Comparison of ENCODE assay signal across 7 mouse cellular contexts in genomic region chr1:91053218-91054073, GRCm38 (mm10). TPM values are rescaled to one million over a fixed set of nuclear protein-coding genes. Genes with fewer than 3 reads are reported as not detected.
DNase-seq lines count a peak whose midpoint lies in the region; ATAC-seq and TF ChIP-seq lines count a peak whose summit lies in the region.

No protein-coding gene starts in this region.

- no peaks in the 10 kb centered on the region for H3K9me3 ChIP-seq in embryonic facial prominence, embryonic 12.5 days
- H3K9me3 ChIP-seq in heart, embryonic 13.5 days: no peaks in the 10 kb centered on the region
- no peaks in the 10 kb centered on the region for H3K9me3 ChIP-seq in kidney, embryonic 16.5 days (ENCODE audit: low read length)

- H3K4me3 ChIP-seq in embryonic facial prominence, embryonic 12.5 days: peak overlapping the region; percentile 52
- peak overlapping the region; percentile 67 for H3K4me3 ChIP-seq in heart, embryonic 13.5 days
- peak overlapping the region; percentile 62 for H3K4me3 ChIP-seq in kidney, embryonic 16.5 days (ENCODE audit: low read length)

- H3K9ac ChIP-seq in embryonic facial prominence, embryonic 12.5 days: peak overlapping the region; percentile 60
- peak overlapping the region; percentile 88 for H3K9ac ChIP-seq in heart, embryonic 13.5 days
- peak overlapping the region; percentile 76 for H3K9ac ChIP-seq in kidney, embryonic 16.5 days (replicated peaks; ENCODE audit: low read length)

- CTCF ChIA-PET in Patski (lab: Charles Lee): interaction anchor here (1.5 to 1.9 kb wide), 3 partner anchors 9 to 80 kb away, joined by 3 to 7 read pairs (median 6); no protein-coding TSS in a partner anchor

- in situ Hi-C loops in Patski (cut with MboI; ENCODE audit: low pct_unique_long_range_greater_than_20kb): no loop called here

- ATAC-seq in Patski: peak; percentile 46
- ATAC-seq in embryonic facial prominence, embryonic 12.5 days (ENCODE audit: insufficient number of reproducible peaks, insufficient read depth, low FRiP score, low TSS enrichment): no peak
- peak; percentile 65 for ATAC-seq in heart, embryonic 13.5 days (ENCODE audit: extremely low read depth, insufficient number of reproducible peaks, low FRiP score, low TSS enrichment)
- ATAC-seq in kidney, embryonic 16.5 days (ENCODE audit: low FRiP score, low TSS enrichment): peak; percentile 78

- WGBS in embryonic facial prominence, embryonic 12.5 days: 4% methylated on average over 35 of the region's 41 CpGs
- WGBS in heart, embryonic 13.5 days: 1% methylated on average over 35 of the region's 41 CpGs
- WGBS in kidney, embryonic 16.5 days: 2% methylated on average over 35 of the region's 41 CpGs

- POLR2A ChIA-PET in Patski (lab: Charles Lee): interaction anchor here (0.5 to 1.1 kb wide), 3 partner anchors 8 to 24 kb away, joined by 3 to 4 read pairs (median 4); no protein-coding TSS in a partner anchor

- H3K36me3 ChIP-seq in embryonic facial prominence, embryonic 12.5 days: no peaks in the 10 kb centered on the region
- H3K36me3 ChIP-seq in heart, embryonic 13.5 days: no peaks in the 10 kb centered on the region
- no peaks in the 10 kb centered on the region for H3K36me3 ChIP-seq in kidney, embryonic 16.5 days (ENCODE audit: insufficient read depth, low read length)

- H3K4me1 ChIP-seq in embryonic facial prominence, embryonic 12.5 days: peaks cover 24% of the 10 kb centered on the region
- peaks cover 88% of the 10 kb centered on the region for H3K4me1 ChIP-seq in heart, embryonic 13.5 days
- H3K4me1 ChIP-seq in kidney, embryonic 16.5 days (ENCODE audit: insufficient read depth, low read length): peaks cover 60% of the 10 kb centered on the region

- no peaks in the 10 kb centered on the region for H3K27me3 ChIP-seq in Patski
- H3K27me3 ChIP-seq in embryonic facial prominence, embryonic 12.5 days: no peaks in the 10 kb centered on the region
- no peaks in the 10 kb centered on the region for H3K27me3 ChIP-seq in heart, embryonic 13.5 days (replicated peaks)
- no peaks in the 10 kb centered on the region for H3K27me3 ChIP-seq in kidney, embryonic 16.5 days (ENCODE audit: insufficient read depth, low read length)

- peak overlapping the region; percentile 99 for H3K4me2 ChIP-seq in embryonic facial prominence, embryonic 12.5 days (replicated peaks)
- peak overlapping the region; percentile 81 for H3K4me2 ChIP-seq in heart, embryonic 13.5 days
- peak overlapping the region; percentile 78 for H3K4me2 ChIP-seq in kidney, embryonic 16.5 days (replicated peaks; ENCODE audit: low read depth, low read length)

- TF ChIP-seq CTCF in Patski (IDR thresholded peaks at IDR 0.05): no peak

- H3K27ac ChIP-seq in embryonic facial prominence, embryonic 12.5 days: peak overlapping the region; percentile 57
- H3K27ac ChIP-seq in heart, embryonic 13.5 days (replicated peaks): peak overlapping the region; percentile 97
- H3K27ac ChIP-seq in kidney, embryonic 16.5 days (ENCODE audit: low read length): peak overlapping the region; percentile 91

- DNase-seq in Patski (ENCODE audit: low read depth, low spot score): no peak
- DNase-seq in lung, postnatal 4 days: peak; percentile 86 to 92
- peak; percentile 61 to 68 for DNase-seq in spleen, postnatal 14 days (ENCODE audit: low spot score in 2 of 2)
- DNase-seq in cerebellum, adult 9-10 months: no peak

RNA-seq across cellular contexts. Expression of gene Lrrfip1, which starts 54.9 kb away (rescaled TPM):
- polyA plus RNA-seq in Patski (2021): 126 TPM
- polyA plus RNA-seq in embryonic facial prominence, embryonic 12.5 days (2016; fragmentation: Nextera tagmentation; extraction: Ambion mirVana): 29.4 and 33.0 TPM in 2 replicates
- polyA plus RNA-seq in heart, embryonic 13.5 days (2015; fragmentation: Nextera tagmentation; extraction: Ambion mirVana): 122 and 137 TPM in 2 replicates
- polyA plus RNA-seq in kidney, embryonic 16.5 days (2015; fragmentation: Nextera tagmentation; extraction: Ambion mirVana): 45.9 and 50.8 TPM in 2 replicates

Comparison
In these comparisons a context has a peak if more than half of its experiments do, and no peak if none do; other contexts are left out.
1. DNase-seq: peak in lung, postnatal 4 days (2 of 2) and spleen, postnatal 14 days (2 of 2); none in Patski (single experiment) and cerebellum, adult 9-10 months (single experiment).
2. Peak in every context shown above with its lines, with median percentiles within 50 percentile points of each other: H3K27ac ChIP-seq, H3K4me2 ChIP-seq, H3K4me3 ChIP-seq and H3K9ac ChIP-seq.